Mouse (Mus musculus) olfactory bulb, adult 2 months (tissue): ENCODE data around the gene Prkg1. TPM values are rescaled to one million over a fixed set of nuclear protein-coding genes. Genes with fewer than 3 reads are reported as not detected.

ENCODE experiments used
- H3K27ac ChIP-seq: fragments of 200-500 bp; 2 replicates; pipeline ENCODE4 v1.5.1; 2012; ENCODE audit warnings: low read depth, low read length; ENCODE audit not compliant: insufficient read depth
- H3K4me1 ChIP-seq: fragments of 200-500 bp; 2 replicates; pipeline ENCODE4 v1.6.1; 2012; ENCODE audit warnings: low read length; ENCODE audit not compliant: control insufficient read depth, insufficient read depth
- H3K4me3 ChIP-seq: fragments of 200-500 bp; 2 replicates; pipeline ENCODE4 v1.5.1; 2012; ENCODE audit warnings: mild to moderate bottlenecking, low read depth, low read length, moderate library complexity; ENCODE audit not compliant: insufficient read depth
- CTCF ChIP-seq: fragments of 200-500 bp; IDR thresholded peaks from 2 replicates; pipeline ENCODE4 v1.5.1; 2012; ENCODE audit warnings: low read depth, mild to moderate bottlenecking, low read length, moderate library complexity; ENCODE audit not compliant: insufficient read depth
- POLR2A ChIP-seq: fragments of 200-500 bp; IDR thresholded peaks from 2 replicates; pipeline ENCODE4 v1.6.1; 2012; ENCODE audit warnings: mild to moderate bottlenecking, low read depth, low read length, moderate library complexity; ENCODE audit not compliant: insufficient read depth
- WGBS: fragments of 180-500 bp; shearing (Covaris S2); methylation state at CpG from one replicate; pipeline ENCODE4 v1.1.7; 2018; 5-methylcytosine and 5-hydroxymethylcytosine counted together
- polyA plus RNA-seq: library from polyadenylated mRNA; stranded (reverse); fragments of >200 nt; gene quantifications from 2 replicates; pipeline ENCODE4 v1.2.4, GENCODE M21; 2012; ENCODE audit warnings: low replicate concordance; ENCODE audit not compliant: missing spikeins, insufficient read depth, insufficient read length

Prkg1 gene
- not detected in 2 replicates for polyA plus RNA-seq

DNA sequence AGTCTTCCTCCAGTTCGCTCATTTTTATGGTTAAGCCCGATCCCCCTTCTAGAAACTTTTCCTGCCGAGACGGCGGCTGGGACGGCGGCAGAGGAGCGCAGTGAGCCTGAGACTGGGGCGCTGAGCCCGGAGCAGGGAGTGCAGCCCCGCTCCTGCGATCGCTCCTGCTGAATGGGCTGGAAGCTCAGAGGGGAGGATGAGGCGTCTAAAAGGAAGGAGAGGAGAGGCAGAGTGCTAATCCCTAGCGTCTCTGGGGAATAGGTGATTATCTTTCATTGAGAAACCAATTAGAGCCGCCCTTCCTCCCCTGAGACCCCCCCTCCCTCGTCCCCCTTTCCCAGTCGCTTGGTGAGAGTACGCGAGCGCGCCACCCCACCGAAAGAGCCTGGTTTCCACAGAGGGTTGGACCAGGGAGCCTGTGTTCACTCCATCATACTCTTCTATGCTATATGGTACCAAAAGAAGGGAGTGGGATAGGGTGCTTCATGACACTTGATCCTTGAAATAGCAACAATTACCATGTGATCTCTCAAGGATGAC, at the start of gene Prkg1:
Gene Prkg1, minus strand, starts transcription at position 233 of the 540 bp plus-strand sequence.
- 2% methylated on average over 23 of the region's 23 CpGs for WGBS
- Histone ChIP-seq H3K4me3 (peak within 1 kb of the TSS; percentile 47), H3K27ac (no peak within 1 kb of the TSS), H3K4me1 (peaks cover 16% of the 10 kb centered on the region)
- no peak for TF ChIP-seq POLR2A

- 59% methylated on average over 4 of the region's 4 CpGs for WGBS
- TF ChIP-seq CTCF (no peak), POLR2A (no peak)
- no peak overlapping the region for H3K27ac ChIP-seq
- H3K4me1 ChIP-seq = no peaks in the 10 kb centered on the region
- no peak overlapping the region for H3K4me3 ChIP-seq
These were observed 48.3 kb upstream of the Prkg1 start for GRCm38 (mm10) chr19:31813087-31813486.

DNA sequence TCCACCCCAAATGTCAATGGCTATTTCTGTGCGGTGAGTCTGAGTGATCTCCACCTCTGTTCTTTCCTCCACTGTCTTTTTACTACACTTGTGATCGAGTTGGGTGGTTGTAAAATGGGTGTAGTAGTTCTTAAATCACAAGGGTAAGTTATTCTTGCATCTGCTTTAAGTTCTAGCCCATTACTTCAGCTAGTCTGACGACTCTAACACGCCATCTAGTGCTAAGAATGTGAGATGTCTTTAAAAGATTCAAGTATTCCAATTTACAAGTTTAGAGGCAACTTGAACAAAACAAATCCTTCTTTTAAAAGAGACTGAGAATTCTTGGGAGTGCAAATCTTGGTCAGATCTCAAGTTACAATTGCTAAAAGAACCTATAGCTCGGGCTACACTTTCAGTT, 46.5 kb upstream of the Prkg1 start:
- WGBS = 40% methylated on average over 5 of the region's 5 CpGs
- TF ChIP-seq CTCF (no peak), POLR2A (no peak)

DNA sequence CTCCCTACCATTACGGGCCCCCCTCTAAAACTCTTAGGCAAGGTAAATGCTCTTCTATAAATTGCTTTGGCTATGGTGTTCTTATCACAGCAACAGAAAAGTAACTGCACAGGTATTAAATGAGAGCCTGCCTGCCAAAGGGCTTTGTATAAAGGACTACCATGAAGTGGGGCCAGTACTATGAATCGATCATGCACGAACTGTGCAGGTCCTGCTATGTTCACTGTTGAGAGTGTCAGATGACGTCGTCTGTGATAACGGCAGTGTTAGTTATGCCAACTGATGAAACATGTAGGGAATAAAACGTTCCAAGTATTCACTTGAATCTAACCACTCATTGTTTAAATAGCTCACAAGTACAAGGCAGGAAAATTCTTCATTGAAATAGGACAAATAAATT, 40.6 kb upstream of the Prkg1 start:
- Histone ChIP-seq H3K4me1 (no peaks in the 10 kb centered on the region), H3K27ac (no peak overlapping the region), H3K4me3 (no peak overlapping the region)
- whole genome bisulfite sequencing = 67% methylated on average over 7 of the region's 7 CpGs
- TF ChIP-seq POLR2A = no peak
- no peak for TF ChIP-seq CTCF

More for the DNA sequence above, 46.5 kb upstream of the Prkg1 start:
- Histone ChIP-seq H3K27ac (no peak overlapping the region), H3K4me3 (no peak overlapping the region), H3K4me1 (no peaks in the 10 kb centered on the region)

DNA sequence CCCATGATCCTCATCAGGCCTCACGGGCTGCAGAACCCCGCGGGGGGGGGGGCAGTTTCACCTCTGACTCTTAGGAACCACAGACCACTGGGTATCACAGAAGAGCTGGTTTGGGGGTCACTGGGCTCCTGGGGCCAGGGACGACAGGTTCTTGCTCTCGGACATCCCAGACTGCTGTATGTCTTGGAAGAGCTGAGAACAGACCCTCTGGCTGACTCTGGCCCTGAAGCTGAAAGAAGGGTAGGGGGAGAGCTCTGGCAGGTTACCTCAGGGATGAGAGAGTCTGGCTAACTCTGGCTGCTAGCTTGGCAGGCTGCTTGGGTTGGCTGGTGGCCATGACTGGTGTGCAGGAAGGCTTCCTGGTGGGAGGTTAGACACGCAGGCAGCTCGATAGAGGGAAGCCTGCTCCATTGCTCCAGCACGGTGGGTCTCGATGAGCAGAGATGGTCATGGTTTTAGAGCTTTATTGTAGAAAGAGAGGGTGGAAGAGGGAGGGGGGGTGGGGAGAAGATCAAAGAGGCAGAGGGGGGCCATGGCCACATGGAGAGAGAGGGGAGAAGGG, 30.7 kb upstream of the Prkg1 start:
- H3K4me3 ChIP-seq = no peak overlapping the region
- WGBS = 57% methylated on average over 9 of the region's 9 CpGs
- no peak overlapping the region for H3K27ac ChIP-seq
- TF ChIP-seq CTCF = no peak
- no peak for TF ChIP-seq POLR2A
- H3K4me1 ChIP-seq = no peaks in the 10 kb centered on the region

DNA sequence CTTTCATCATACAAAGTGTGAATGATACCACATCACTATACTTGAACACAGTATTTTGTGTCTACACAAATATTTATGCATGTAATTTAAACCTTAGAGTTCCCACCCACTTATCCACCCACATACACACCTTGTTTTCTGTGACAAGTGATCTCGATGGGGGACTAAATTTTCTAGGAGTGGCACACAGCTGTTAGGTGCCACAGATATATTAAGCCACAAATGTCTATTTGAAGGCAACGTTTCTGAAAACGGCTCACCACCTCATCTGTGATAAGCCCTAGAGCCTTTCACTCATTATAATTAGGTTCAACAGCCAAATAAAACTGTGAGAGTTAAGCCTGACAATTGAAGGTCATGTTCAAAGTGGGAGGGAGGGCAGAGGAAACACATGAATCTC, 26.9 kb upstream of the Prkg1 start:
- Histone ChIP-seq H3K27ac (no peak overlapping the region), H3K4me3 (no peak overlapping the region), H3K4me1 (no peaks in the 10 kb centered on the region)
- 53% methylated on average over 3 of the region's 3 CpGs for WGBS
- TF ChIP-seq POLR2A (no peak), CTCF (no peak)

DNA sequence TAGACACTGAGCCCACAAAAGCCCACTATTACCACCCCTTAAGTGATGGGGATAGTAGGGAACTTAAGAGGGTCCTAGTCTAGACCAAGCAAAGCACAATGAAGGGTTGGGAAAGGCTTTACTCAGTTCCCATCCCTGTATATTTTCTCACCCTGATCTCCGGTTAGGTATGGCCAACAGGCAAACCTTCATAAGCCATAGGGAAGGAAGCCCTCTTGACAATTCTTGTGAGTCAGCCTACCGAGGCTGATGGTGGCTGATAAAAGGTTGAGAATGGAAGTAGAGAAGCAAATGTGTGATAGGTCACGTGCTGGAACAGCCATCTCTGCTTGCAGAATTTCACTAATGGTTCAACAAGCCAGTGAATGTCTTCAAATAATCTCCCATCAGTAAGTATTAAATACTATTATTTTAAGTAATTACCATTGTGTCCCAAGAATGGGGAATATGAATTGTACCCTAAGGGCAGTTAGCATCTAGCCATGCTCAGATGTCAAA, 16.7 kb upstream of the Prkg1 start:
- Histone ChIP-seq H3K4me1 (no peaks in the 10 kb centered on the region), H3K27ac (no peak overlapping the region), H3K4me3 (no peak overlapping the region)
- TF ChIP-seq CTCF (no peak), POLR2A (no peak)
- WGBS = 89% methylated on average over 3 of the region's 3 CpGs

- Histone ChIP-seq H3K4me3 (no peak overlapping the region), H3K4me1 (no peaks in the 10 kb centered on the region), H3K27ac (no peak overlapping the region)
- TF ChIP-seq POLR2A = no peak
- no peak for TF ChIP-seq CTCF
- 51% methylated on average over 2 of the region's 2 CpGs for WGBS
These were observed 16.2 kb upstream of the Prkg1 start for GRCm38 (mm10) chr19:31781077-31781476.

DNA sequence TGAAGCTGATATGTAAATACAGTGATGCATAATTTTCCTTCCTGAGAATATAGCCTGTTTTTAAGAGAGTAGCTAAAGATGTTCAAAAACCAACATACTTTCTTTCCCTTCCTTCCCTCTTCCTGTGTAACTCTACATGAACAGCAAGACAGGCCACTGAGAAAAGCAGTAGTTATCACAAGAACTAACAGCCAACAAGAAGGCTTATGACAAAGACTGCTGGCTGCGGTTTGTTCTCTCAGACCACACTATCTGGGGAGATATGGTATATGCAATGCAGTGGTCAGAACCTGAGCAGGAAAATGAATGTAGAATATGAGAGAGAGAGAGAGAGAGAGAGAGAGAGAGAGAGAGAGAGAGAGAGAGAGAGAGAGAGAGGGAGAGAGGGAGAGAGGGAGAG, 15.4 kb upstream of the Prkg1 start:
- Histone ChIP-seq H3K27ac (no peak overlapping the region), H3K4me3 (no peak overlapping the region), H3K4me1 (no peaks in the 10 kb centered on the region)
- WGBS = 100% methylated on average over 1 of the region's 1 CpGs
- TF ChIP-seq POLR2A = no peak
- TF ChIP-seq CTCF = no peak

- Histone ChIP-seq H3K4me3 (no peak overlapping the region), H3K4me1 (no peaks in the 10 kb centered on the region), H3K27ac (no peak overlapping the region)
- no peak for TF ChIP-seq CTCF
- no peak for TF ChIP-seq POLR2A
- WGBS = 72% methylated on average over 4 of the region's 4 CpGs
These were observed 14.2 kb upstream of the Prkg1 start for GRCm38 (mm10) chr19:31779021-31779420.

DNA sequence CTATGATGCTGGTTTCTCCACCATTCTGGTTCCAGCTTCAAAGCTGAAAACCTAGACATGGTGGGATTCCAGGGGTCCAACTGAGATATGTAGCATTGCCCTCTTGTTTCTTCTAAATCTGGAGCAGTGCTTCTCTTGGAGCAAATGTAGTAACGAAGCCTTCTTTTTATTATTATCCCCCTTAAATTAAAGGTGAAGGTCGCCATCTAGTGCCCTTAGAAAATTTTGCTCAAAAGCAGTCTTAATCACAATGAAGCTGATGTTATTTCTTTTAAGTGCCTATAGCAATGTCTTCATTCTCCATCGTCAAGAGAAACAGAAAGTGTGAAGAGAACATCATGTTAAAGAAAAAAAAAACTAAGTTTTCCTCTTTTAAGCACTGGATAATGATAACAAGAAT, 2.2 kb upstream of the Prkg1 start:
- no peak overlapping the region for H3K27ac ChIP-seq
- 14% methylated on average over 3 of the region's 3 CpGs for WGBS
- H3K4me1 ChIP-seq = peaks cover 16% of the 10 kb centered on the region
- H3K4me3 ChIP-seq = no peak overlapping the region
- no peak for TF ChIP-seq CTCF
- TF ChIP-seq POLR2A = no peak
